Mouse (Mus musculus) layer of hippocampus, adult 9-11 months (tissue): ENCODE measurements at regions not wholly inside any gene's neighbourhood (a gene's known extent, or its start where the extent isn't known, plus 50 kb on each side); places are given as distances from the start of the nearest gene placed in this dataset.

Source experiments
- DNase-seq: peaks from one replicate; pipeline ENCODE4 v3.0.0; 2022

- DNase-seq = peak; percentile 41
Measured at GRCm38 (mm10) chr13:37468304-37469178, 123.5 kb downstream of the Ly86 start.

GRCm38 (mm10) chr13:37470230-37470907 lies 125.4 kb downstream of the Ly86 start:
- no peak for DNase-seq

DNA sequence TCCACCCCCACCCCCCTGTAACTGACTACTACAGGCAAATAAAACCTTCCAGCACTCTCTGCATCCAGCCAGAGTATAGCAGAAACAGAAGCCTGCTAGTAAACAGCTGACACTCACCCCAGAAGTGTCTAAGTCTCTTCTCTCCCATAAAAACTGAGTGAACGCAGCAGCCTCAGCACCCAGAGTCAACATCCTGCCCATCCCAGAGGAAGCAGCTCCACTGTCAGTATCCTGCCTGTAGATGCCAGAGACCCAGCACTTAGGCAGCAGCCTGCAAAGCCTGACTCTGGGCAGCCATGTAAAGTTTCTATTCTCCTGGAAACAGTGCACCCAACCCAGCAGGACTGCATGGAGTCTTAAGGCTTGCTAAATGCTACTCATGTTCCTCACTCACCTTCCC lies 128.4 kb downstream of the Ly86 start:
- DNase-seq = no peak

DNA sequence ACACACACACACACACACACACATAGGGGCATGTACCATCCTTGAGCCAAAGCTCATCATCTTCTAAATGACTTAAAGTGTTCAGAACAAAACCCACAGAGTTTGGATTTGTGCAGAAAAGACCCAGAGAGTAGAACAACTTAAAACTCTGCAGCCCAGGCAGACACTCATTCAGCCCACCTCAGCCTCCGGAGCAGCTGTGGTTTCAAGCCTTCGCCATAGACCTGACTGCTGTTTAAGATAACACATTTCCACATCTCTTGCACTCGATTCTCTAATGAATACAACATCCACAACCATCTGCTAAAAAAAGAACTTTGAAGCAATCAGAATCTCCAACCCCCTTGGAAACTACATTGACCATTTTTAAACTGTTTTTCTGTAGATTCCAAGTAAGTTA lies 130.8 kb downstream of the Ly86 start:
- DNase-seq = no peak

- DNase-seq = peak; percentile 32
Measured at GRCm38 (mm10) chr13:37476256-37477053, 131.4 kb downstream of the Ly86 start.

DNA sequence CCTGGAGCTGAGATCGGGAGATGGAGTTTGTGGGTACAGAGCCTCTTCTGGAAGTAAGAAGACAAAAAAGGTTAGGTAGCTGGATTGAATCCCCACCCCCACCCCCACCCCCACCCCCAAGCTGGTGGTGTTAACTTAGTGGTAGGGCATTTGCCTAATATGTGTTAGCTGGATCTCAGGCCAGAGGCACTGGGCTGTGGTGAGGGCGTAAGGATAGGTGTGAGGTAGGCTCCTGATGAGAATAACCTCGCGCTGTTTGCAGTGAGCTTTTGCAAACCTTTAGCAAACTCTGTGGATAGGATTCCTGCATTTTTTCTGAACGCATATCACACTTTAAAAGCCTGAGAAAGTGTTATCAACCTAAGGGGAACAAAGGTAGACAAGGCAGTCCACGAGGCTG lies 132.3 kb downstream of the Ly86 start:
- DNase-seq = no peak

- peak; percentile 49 for DNase-seq
Measured at GRCm38 (mm10) chr13:37477749-37478548, 132.9 kb downstream of the Ly86 start.

GRCm38 (mm10) chr13:37479182-37479691 lies 134.2 kb downstream of the Ly86 start:
- DNase-seq = no peak

DNA sequence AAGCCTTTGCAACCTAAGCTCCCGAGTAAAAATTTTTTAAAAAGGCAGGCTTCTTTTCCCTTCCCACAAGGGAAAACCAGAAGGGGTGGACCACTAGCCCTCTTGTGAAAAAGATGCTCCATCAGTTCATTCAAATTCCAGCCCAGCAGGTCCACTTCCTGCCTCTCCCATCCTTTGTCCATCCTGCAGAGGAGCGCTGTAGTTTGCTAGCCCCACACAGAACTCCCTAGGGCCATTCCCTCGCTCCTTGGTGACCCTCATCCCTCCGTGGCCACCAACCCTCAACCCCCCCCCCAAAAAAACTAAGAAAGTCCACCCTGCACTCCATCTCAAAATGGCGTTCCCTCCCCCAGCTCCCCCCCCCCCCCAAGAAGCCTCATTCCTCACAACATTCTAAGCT lies 136.5 kb downstream of the Ly86 start:
- DNase-seq = no peak

GRCm38 (mm10) chr13:37482038-37482437 lies 137.0 kb downstream of the Ly86 start:
- no peak for DNase-seq

DNA sequence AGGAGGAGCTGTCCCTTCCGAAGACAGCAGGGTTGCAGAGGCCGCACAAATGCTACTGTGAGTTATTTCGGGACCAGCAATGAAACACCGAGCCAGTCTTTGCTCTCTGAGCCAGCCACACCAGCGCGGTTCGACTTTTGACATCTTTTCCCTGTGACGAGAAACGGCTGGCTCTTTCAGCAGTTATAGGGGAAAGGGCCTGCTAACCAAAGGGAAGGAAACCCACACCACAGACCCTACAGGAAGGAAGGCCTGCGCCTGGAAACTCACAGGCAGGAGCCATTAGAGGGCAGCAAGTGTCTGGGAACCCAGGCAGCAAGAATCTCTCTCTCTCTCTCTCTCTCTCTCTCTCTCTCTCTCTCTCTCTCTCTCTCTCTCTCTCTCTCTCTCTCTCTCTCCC lies 137.6 kb downstream of the Ly86 start:
- DNase-seq = peak; percentile 78

GRCm38 (mm10) chr13:37483010-37483855 lies 138.2 kb downstream of the Ly86 start:
- peak; percentile 38 for DNase-seq

DNA sequence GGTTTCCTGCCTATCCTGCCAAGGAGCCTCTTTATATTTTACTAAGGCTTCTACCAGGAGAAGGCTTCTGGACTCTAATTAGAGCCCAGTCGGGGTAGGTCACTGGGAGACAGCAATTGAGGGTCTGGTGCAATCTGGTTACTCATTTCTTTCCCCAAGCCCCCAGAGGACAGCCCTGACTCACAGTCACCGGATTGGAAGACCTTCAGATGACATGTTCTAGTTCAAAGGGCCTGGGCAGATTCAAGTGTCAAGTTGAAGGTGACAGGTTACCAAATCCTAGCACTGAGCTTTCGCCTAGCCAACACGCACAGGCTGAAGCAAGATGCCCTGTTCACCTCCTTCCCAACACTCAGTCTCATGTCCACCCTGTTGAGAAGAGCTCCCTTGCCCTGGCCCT lies 139.6 kb downstream of the Ly86 start:
- DNase-seq = no peak

- DNase-seq = no peak
Measured at GRCm38 (mm10) chr13:37492115-37493001, 147.3 kb downstream of the Ly86 start.

GRCm38 (mm10) chr13:37493331-37493730 lies 148.3 kb downstream of the Ly86 start:
- DNase-seq = no peak

GRCm38 (mm10) chr13:37495272-37495932 lies 150.4 kb downstream of the Ly86 start:
- DNase-seq = no peak

- no peak for DNase-seq
Measured at GRCm38 (mm10) chr13:37497986-37498385, 153.0 kb downstream of the Ly86 start.

DNA sequence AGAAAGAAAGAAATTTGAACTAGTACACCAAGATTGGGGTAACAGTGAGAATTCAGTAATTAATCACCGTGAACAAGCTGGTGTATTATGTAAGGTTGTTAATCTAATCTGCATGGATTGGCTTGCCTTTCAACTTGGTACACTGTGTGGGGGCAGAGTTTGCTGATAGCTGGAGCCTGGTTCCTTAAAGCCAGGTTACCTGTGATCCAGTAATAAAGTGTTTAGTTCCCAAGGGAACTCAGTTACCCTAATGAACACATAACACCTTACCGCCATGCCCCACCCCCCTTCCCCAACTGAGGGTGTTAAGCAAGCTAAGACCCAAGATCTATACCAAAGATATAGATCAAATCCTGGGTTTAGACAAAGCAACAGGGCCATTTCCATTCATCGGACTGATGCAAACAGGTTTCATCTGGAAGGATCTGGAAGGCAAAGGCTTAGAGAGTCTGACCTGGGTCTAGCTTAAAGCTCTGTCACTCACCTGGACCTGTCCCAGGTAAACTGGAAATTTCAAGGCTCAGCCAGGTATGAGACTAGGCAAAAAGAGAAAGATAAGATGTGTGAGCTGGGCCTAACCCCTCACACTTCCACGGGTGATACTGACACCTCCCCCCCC lies 155.8 kb downstream of the Ly86 start:
- DNase-seq = no peak

- DNase-seq = no peak
Measured at GRCm38 (mm10) chr13:37503449-37503848, 158.4 kb downstream of the Ly86 start.
